Mouse (Mus musculus) splenic B cell, adult 2 months (primary cell): ENCODE data around the gene Pacsin2.

Experiments
- DNase-seq: peaks from one replicate; pipeline ENCODE4 v3.0.0-alpha.2; 2011; ENCODE audit warnings: low read depth, low spot score
- H3K27me3 ChIP-seq: 2 replicates; pipeline ENCODE4 v1.6.1; 2012; ENCODE audit warnings: mild to moderate bottlenecking, low read length, moderate library complexity, mixed read lengths; ENCODE audit not compliant: control insufficient read depth, poor library complexity, insufficient read depth, severe bottlenecking
- H3K36me3 ChIP-seq: 2 replicates; pipeline ENCODE4 v1.6.1; 2012; ENCODE audit warnings: mild to moderate bottlenecking, low read length, moderate library complexity, mixed read lengths; ENCODE audit not compliant: control insufficient read depth, poor library complexity, insufficient read depth, severe bottlenecking

The Pacsin2 gene

DNA sequence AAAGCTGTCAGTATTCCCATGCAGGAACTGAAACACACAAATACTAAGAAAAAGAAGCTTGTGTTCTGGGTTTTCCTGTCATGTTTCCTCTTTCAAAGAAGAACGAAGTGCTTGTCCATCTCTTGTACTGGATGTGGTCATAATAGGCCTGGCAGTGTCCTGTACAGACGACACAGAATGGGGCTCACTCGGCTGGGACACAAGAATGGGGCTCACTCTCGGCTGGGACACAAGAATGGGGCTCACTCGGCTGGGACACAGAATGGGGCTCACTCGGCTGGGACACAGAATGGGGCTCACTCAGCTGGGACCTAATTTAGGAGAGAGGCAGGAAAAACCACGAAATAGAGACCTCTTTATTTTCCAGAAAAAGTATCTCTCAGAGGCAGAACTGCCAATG is 34.0 kb downstream of the Pacsin2 start:
- H3K27me3 ChIP-seq = no peaks in the 10 kb centered on the region
- DNase-seq = no peak

DNA sequence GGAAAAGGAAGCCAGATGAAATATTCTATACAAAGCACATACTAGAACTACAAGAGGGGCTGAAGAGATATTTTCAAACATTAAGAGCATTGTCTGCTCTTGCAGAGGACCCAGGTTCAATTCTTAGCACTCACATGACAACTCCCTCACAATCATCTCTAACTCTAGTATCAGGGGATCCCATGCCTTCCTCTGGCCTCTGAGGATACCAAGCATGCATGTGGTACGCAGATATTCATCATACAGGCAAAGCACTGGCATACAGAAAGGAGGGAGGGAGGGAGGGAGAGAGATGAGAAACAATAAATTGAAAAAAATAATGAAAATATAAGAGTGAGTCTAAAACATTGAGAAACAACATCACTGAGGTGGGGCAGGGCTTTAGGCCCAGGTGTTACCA is 35.8 kb downstream of the Pacsin2 start:
- DNase-seq = no peak
- Histone ChIP-seq H3K36me3 (no peaks in the 10 kb centered on the region), H3K27me3 (no peaks in the 10 kb centered on the region)

More for the DNA sequence above, 34.0 kb downstream of the Pacsin2 start:
- H3K36me3 ChIP-seq = no peaks in the 10 kb centered on the region

DNA sequence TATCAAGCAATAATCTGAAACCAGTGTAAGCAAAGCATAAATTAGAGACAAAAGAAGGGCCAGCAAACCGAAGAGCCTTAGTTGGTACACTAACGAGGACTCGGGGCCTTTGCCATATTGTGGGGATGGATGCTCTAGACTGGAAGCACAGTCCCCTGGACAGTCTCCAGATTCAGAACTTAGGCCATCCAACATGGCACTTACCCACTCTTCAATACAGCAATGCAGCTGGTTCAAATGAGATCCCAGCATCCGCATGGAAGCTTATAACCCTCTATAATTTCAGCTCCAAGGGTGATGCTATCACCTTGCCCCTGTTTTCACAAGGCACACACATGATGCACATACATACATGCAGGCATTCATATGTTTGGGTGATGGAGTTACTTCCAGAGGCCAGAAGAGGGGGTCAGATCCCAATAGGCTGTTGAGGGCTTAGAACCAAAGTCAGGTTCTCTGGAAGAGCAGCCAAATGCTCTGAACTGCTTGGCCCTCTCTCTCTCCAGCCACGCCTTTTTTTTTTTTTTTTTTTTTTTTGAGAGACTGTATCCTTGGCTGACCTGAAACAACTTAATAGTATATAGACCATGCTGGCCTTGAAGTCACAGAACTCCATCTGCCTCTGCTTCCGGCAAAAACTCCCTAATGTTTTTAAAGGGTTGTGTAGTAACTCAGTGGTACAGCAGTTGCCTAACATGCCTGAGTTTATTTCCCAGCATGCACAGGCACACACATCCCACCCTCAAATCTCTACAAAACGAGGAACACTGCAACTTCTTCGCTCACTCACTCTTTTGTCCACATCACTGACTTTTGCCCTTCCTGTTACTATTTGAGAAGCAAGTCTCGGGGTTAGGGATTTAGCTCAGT is 36.9 kb downstream of the Pacsin2 start:
- no peaks in the 10 kb centered on the region for H3K27me3 ChIP-seq
- H3K36me3 ChIP-seq = no peaks in the 10 kb centered on the region
- DNase-seq = peak; percentile 45

DNA sequence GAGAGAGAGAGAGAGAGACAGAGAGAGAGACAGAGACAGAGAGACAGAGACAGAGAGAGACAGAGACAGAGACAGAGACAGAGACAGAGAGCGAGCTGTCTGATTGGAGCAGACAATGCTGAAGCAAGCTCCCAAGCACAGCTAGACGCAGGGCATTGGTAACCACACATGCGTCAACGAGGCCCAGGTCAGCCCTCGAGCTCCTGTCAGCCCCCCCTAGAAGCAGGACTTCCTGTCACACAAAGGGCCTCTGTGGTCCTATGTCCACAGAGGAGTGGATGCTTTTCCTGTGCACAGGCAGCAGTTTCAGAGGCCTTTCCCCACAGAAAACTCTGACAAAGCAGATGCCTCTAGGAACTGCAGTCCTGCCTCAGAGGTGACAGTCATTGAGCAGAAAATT is 38.6 kb downstream of the Pacsin2 start:
- Histone ChIP-seq H3K36me3 (no peaks in the 10 kb centered on the region), H3K27me3 (no peaks in the 10 kb centered on the region)
- no peak for DNase-seq

DNA sequence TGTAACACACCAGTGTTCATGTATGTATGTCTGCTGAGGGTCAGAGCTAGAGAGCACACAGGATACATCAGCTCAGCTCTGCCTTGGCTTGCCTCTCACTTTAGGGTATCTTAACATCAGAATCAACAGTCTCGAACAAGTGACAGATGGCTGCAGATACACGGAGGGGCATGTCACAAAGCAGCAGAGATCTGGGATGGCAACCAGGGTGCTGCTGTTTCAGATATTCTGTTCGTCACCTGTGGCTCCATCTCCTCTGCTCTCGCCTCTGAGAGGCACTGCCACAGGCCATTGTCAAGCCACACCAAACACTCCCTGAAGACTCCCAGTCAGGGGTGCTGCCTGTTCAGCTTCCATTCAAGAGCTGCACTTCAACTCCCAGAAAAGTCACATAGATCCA is 39.1 kb downstream of the Pacsin2 start:
- Histone ChIP-seq H3K36me3 (no peaks in the 10 kb centered on the region), H3K27me3 (no peaks in the 10 kb centered on the region)
- no peak for DNase-seq

DNA sequence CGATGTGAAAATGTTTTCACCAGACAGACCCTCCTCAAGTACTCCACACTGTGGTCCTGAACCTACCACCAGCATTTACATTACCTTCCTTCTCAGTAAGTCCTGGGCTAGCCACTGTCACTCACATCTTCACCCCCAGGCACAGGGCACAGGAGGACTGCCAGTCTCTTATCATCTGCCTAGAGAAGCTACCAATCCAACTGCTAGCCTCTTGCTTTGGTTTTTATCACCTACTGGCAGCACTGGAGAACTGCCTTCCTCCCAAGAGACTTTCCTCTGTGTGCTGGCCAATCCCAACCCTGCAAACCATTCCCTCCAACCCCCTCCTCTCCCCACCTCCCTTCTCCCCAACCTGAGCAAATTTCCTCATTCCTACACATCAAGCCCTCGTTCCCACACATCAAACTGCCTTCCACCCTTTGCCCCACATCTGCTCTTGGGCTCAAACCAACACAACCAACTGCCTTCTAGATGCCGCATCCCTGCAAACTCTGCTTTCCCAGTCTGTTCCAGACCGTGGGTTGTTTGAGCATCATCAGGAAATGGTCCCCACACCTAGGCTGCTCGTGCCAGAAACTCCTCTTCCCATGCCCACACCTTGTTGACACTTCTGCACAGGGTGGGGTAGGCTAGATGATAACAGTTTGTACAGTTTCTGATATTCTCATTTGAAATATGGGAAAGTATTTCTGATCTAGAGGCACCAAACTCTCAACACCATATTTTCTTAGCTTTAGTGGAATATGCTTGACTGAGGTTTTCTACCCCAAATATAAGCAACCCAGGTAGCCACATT is 40.6 kb downstream of the Pacsin2 start:
- DNase-seq = no peak
- H3K27me3 ChIP-seq = no peaks in the 10 kb centered on the region
- H3K36me3 ChIP-seq = no peaks in the 10 kb centered on the region

DNA sequence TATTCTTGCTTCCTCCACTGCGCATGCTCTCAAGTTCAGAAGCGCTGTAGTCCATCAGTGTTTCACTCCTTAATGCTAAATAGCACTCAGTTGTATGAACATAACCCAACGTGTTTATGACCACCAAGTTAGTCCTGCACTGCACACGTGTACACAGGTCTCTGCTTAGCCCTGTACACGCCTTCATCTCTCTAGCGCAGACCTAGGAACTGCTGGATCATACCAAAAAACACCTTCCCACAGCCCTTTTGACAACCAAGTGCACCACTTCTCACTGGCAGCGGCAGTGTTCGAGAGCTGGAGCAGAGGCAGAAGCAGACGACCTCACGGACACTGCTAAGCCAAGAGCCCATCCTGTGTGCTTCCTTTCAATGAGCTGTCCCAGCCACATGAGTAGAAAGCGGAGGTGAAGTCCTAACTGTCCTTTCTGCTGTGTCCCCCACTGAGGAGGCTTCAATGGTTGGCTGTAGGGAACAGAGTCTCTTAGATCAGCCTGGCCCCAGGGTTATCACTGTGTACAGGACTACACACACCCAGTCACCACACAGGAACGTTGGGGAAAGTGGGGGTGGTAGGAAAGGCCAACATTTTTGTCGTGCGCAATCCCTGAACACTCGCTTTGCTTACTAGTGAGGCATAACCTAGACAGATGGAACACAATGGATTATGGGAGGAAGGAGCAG is 42.0 kb downstream of the Pacsin2 start:
- no peak for DNase-seq
- no peaks in the 10 kb centered on the region for H3K36me3 ChIP-seq

DNA sequence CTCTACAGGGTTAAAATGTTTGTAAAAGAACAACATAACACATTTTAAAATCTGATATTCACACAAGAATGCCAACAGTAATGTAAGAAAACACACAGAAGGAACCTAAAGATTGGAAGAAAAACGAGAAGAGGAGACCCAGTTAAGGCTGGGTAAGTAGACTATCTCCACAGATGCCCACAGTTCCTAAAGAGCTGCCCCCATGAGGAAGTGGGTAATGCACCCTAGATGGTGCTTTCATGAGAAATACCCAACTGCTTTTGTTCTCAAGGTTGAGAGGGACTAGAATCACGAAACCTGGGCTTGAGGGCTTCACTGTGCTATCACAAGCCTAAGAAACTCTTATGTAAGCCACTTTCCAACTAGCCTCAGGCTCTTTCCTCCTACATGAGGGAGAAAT is 44.8 kb downstream of the Pacsin2 start:
- Histone ChIP-seq H3K36me3 (no peaks in the 10 kb centered on the region), H3K27me3 (no peaks in the 10 kb centered on the region)
- peak; percentile 44 for DNase-seq

More for the DNA sequence above, 42.0 kb downstream of the Pacsin2 start:
- no peaks in the 10 kb centered on the region for H3K27me3 ChIP-seq

DNA sequence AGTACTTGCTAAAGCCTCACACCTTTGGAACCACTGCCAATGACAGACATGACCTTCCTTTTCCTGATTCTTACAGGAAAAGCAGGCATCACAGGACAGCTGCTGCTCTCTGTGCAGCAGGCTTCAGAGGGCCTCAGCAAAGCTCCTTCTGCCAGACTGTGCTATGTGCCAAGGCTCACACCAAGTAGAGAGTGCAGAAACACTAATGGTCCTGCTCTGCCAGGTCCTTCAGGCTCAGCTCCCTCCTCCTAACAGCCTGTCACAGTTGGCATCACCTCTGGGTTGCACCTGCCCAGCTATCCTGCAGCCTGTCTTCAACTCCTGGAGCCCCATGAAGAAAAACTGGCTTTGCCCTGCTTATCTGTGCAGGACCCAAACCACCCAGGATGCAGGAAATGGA is 45.7 kb downstream of the Pacsin2 start:
- no peaks in the 10 kb centered on the region for H3K27me3 ChIP-seq
- no peaks in the 10 kb centered on the region for H3K36me3 ChIP-seq
- no peak for DNase-seq

DNA sequence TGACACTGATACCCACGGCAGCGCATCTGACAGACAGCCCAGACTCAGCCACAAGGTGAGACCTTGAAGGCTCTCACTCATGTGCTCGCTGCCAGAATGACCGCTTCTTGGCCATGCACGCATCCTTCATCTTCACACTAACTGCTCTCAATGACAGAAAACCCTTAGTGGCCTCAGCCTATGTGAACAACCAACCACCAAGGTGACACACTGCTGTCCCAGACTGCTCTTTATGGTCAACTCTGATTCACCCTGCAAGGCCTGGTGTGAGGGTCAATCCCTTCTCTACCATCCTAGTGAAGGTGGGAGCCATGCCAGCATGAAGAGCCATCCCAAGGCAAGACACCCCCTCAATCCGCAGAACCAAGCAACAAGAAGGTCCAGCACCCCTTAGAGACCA is 46.5 kb downstream of the Pacsin2 start:
- no peak for DNase-seq
- Histone ChIP-seq H3K27me3 (no peaks in the 10 kb centered on the region), H3K36me3 (no peaks in the 10 kb centered on the region)

DNA sequence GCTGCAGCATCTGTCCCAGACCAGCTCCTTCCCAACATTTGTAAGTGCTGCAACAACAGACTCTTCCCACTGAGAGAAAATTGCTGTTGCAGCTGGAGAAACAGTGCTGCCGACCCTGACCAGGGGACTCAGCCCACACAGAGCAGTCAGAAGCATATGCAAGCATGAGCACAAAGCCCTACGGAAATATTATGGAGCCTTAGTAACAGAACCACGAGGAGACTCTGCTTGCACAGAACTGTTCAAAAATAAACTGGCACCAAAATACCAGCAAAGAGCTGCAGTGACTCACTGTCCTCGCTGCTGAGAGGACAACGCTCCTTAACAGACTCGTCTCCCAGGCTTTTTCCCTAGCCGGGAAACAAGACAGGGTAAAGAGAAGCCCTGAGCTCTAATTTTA is 47.0 kb downstream of the Pacsin2 start:
- DNase-seq = no peak
- Histone ChIP-seq H3K36me3 (no peaks in the 10 kb centered on the region), H3K27me3 (no peaks in the 10 kb centered on the region)

DNA sequence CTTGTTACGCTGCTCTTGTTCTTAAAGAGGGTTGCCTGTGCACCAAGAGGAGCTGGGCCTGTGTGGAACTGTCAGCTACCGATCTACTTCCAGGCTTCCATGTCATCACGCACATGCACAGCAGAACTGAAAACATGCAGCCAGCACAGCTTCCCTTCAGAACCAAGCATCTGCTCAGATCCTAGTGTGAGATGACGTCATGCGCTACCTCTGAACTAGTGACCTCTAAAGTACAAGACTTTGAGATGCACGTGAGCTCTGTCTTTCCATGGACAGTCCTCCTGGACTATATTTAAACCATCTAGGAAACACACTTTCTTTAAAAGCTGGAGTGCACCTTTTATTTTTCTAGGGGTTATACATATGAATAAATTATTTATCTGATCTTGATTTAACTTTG is 49.0 kb downstream of the Pacsin2 start:
- H3K27me3 ChIP-seq = no peaks in the 10 kb centered on the region
- H3K36me3 ChIP-seq = no peaks in the 10 kb centered on the region
- no peak for DNase-seq

DNA sequence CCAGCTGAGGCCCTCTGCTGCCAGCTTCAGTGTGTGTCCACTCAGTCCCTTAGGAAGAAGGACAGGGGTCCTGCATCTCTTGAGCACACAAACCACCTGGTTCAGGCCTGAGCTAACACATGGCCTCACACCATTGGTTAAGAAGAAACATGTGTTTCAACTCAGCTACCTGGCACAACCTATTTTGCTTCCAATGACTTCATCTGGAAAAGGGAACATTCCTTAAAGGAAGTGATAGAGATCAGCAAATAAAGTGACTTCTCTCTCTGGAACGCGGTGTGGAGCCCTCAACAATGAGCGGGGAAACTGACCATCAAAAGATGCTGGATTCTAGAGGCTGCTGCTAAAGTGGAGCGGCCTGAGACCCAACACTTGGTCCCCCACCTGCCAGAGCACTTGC is 52.8 kb downstream of the Pacsin2 start:
- DNase-seq = no peak
- H3K36me3 ChIP-seq = no peaks in the 10 kb centered on the region
- H3K27me3 ChIP-seq = no peaks in the 10 kb centered on the region

DNA sequence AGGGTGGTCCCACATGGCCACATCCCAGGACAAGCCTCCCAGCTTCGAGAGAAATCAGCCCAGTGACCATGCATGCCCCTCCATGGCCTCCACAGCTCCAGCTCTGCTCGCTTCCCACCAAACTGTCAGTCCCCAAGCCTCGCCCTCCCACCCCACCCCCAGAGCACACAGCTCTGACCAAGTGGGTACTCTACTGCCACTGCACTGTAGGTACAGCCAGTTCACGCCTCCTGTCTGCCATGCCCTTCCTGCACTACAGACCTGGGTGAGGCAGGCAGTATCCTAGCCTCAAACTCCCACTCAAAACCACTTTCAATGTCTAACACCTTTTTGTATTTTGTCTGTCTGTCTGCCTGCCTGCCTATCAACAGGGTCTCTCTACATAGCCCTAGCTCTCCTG is 53.7 kb downstream of the Pacsin2 start:
- H3K36me3 ChIP-seq = no peaks in the 10 kb centered on the region
- no peak for DNase-seq
- no peaks in the 10 kb centered on the region for H3K27me3 ChIP-seq

DNA sequence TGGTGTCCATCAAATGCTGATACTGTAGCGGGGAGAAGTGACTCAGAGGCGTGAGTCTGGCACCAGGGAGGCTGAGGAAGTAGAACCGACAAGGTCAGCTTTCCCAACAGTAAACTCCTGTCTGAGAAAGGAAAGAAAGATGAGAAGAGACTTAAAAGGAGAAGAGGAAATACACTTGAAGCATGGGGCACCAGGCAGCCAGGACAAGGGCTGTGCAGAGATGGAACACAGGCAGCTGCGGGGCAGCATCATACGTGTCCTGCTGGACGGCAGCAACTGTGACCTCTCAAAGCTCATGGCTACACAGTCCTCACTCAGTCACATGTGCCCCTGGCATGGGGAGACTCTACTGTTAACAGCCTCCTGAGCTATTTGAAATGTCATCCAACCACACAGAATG is 54.1 kb downstream of the Pacsin2 start:
- DNase-seq = no peak
- H3K27me3 ChIP-seq = no peaks in the 10 kb centered on the region
- no peaks in the 10 kb centered on the region for H3K36me3 ChIP-seq
